Mouse (Mus musculus) lung, postnatal 36 days (tissue): Measurements from ENCODE around the gene Mlxipl.
A peak's percentile ranks its signal among the peaks of the same experiment; 100 is the strongest.
"Not testable (repeated sequence)": the region's sequence is repeated elsewhere in the genome, so short reads cannot be mapped to it uniquely, and the experiment has no call there.

Experiments used
- DNase-seq: peaks from one replicate; pipeline ENCODE4 v3.0.0; 2022; ENCODE audit warnings: mixed read lengths

The Mlxipl gene

GRCm38 (mm10) chr5:135089653-135090052, at the start of gene Mlxipl:
TSS of gene Mlxipl (plus strand) at chr5:135089890.
- no peak for DNase-seq

- no peak for DNase-seq
Measured at GRCm38 (mm10) chr5:135040059-135040458, 49.6 kb upstream of the Mlxipl start.

GRCm38 (mm10) chr5:135040777-135041176, 48.9 kb upstream of the Mlxipl start:
- no peak for DNase-seq

GRCm38 (mm10) chr5:135042105-135042788, 47.4 kb upstream of the Mlxipl start:
- no peak for DNase-seq

GRCm38 (mm10) chr5:135044575-135044974, 45.1 kb upstream of the Mlxipl start:
- no peak for DNase-seq

- DNase-seq = no peak
Measured at GRCm38 (mm10) chr5:135048539-135048938, 41.2 kb upstream of the Mlxipl start.

GRCm38 (mm10) chr5:135049268-135049667, 40.4 kb upstream of the Mlxipl start:
- DNase-seq = not testable (repeated sequence)

GRCm38 (mm10) chr5:135053356-135053755, 36.3 kb upstream of the Mlxipl start:
- no peak for DNase-seq

GRCm38 (mm10) chr5:135063629-135064381, 25.9 kb upstream of the Mlxipl start, which contains the start of gene Dnajc30:
TSS of gene Dnajc30 (plus strand) at chr5:135064202.
- DNase-seq = peak; percentile 98

- no peak for DNase-seq
Measured at GRCm38 (mm10) chr5:135064382-135064766, 25.3 kb upstream of the Mlxipl start.

- DNase-seq = not testable (repeated sequence)
Measured at GRCm38 (mm10) chr5:135064909-135065446, 24.7 kb upstream of the Mlxipl start, which contains the start of gene Bud23. TSS of gene Bud23 (minus strand) at chr5:135064959.

- no peak for DNase-seq
Measured at GRCm38 (mm10) chr5:135066008-135066407, 23.7 kb upstream of the Mlxipl start.

GRCm38 (mm10) chr5:135070448-135070847, 19.2 kb upstream of the Mlxipl start:
- DNase-seq = no peak

- DNase-seq = no peak
Measured at GRCm38 (mm10) chr5:135072061-135072460, 17.6 kb upstream of the Mlxipl start.

- DNase-seq = no peak
Measured at GRCm38 (mm10) chr5:135072720-135073119, 17.0 kb upstream of the Mlxipl start.

GRCm38 (mm10) chr5:135073349-135074150, 16.1 kb upstream of the Mlxipl start:
- DNase-seq = no peak

GRCm38 (mm10) chr5:135075655-135076054, 14.0 kb upstream of the Mlxipl start:
- DNase-seq = no peak

GRCm38 (mm10) chr5:135076368-135076767, 13.3 kb upstream of the Mlxipl start:
- DNase-seq = no peak

- peak; percentile 8 for DNase-seq
Measured at GRCm38 (mm10) chr5:135076931-135077505, 12.7 kb upstream of the Mlxipl start.

- peak; percentile 93 for DNase-seq
Measured at GRCm38 (mm10) chr5:135077564-135078481, 11.9 kb upstream of the Mlxipl start, which contains the start of gene Vps37d. TSS of gene Vps37d (minus strand) at chr5:135078266.

GRCm38 (mm10) chr5:135078482-135078810, 11.2 kb upstream of the Mlxipl start:
- no peak for DNase-seq
